Mouse (Mus musculus) effector memory CD4-positive, alpha-beta T cell, adult 7 months (primary cell): ENCODE data around the gene Capsl. TPM values are rescaled to one million over a fixed set of nuclear protein-coding genes. Genes with fewer than 3 reads are reported as not detected.

ENCODE experiments used
- polyA plus RNA-seq: library from polyadenylated mRNA; unstranded; fragments of 100-300 nt; shearing (Covaris generic); gene quantifications from one replicate; pipeline ENCODE4 v1.2.1, GENCODE M21; 2017

Gene Capsl
- 4.9 TPM for polyA plus RNA-seq

DNA sequence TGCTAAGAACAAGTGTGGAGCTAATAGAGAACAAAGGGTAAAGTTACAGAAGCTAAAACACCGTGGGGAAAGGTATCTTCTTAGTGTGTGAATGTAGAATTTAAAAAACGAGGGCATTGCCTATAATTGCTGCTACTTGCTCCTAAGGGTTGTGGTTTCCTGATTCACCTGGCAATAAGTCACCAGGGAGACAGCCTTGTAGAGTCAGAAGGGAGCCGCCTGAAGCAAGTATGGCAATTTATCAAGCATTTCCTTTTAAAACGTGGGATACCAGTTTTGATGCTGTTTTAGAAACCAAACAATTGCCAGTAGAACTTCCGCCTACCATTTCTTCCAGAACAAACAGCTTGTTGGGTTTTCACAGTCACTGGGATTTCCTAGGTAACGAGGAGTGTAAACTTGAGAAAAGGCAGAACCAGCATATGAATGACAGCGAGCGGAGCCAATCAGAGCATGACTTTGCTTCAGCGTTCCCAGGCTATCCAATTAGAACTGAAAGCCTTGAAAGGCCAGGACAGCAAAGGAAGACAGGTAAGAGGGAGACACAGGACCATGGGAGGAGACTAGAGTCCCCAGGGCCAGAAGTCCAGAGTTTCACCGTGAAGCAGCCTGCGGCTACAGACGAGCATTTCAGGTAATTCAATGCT, at the start of gene Capsl:
Capsl (plus strand) TSS at position 495 of the 647 bp plus-strand sequence.

Other genes with a start within 250 kb of the Capsl start
- gene Ugt3a1, start 159.1 kb upstream of the Capsl start, polyA plus RNA-seq: not detected
- not detected for gene Ugt3a2, start 100.5 kb upstream of the Capsl start, polyA plus RNA-seq
- 983 TPM for gene Il7r, start 94.1 kb downstream of the Capsl start, polyA plus RNA-seq